Mouse (Mus musculus) T-helper 1 cell (primary cell): Measurements from ENCODE around the gene Ddx60.
"Not testable (repeated sequence)": the region's sequence is repeated elsewhere in the genome, so short reads cannot be mapped to it uniquely, and the experiment has no call there.

Experiments used
- in situ Hi-C: fragments of 300-600 bp; cut with MboI, MseI; formaldehyde crosslinking; loops from one replicate; pipeline ENCODE4 v1.15.1; 2025; ENCODE audit warnings: high pct_unique_total_duplicates

Ddx60 gene

DNA sequence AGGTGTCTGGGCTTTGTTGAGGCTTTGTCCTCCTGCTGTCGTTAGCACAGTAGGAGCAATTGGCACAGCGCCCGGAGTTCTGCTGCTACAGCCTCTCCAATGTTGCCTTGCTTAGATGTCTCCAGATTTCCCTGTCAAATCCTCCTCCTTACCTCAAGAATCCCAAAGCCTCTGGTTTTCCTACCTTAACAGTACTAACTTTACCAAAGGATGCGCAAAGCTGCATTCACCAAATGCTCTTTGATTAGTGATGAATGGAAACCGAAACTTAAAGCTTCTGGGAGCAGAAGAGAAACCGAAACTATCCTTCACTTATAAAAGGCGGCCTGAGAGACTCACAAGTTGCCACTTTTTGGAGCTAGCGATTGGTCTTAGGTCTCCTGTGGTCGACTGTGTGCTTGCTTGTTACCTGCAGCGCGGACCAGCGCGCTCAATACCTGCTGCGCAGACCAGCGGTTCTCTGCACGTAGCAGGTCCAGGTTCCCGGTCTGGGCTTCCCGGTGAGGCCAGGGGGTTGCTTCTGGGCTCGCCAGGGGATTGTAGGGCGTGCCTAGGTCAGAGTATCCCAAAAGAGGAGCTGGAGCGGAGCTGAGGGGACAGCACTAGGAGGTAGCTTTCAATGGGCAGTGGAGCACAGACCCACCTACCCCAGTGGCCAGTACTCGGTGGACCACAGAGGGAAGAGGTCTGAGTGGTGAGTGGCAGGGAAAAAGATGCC lies at the start of gene Ddx60:
TSS of gene Ddx60 (plus strand) at position 311 of the 718 bp plus-strand sequence.
- in situ Hi-C loops: no loop called here

GRCm38 (mm10) chr8:61894062-61894461 lies 33.8 kb upstream of the Ddx60 start:
- in situ Hi-C loops: loop anchor here (10.0 kb wide), 1 partner anchor 151 kb away; no protein-coding TSS in a partner anchor

DNA sequence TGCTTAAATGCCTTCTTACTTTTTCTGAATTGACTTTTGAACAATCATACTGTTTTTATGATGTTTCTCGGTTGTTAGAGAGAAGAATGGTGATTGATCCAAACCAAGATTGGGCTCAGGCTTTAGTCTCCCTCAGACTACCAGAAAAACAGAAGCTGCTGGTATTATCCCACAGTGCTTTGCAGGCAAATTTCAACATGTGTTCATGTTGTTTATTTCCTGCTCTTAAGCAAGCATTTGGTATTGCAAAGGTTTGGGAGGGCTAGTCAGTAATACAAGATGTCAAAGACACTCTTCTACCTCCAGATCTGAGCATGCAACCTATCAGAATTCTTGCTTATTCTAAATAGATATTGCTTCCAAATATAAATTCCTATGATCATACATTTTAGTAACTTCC lies 31.1 kb upstream of the Ddx60 start:
- in situ Hi-C loops: loop anchor here (10.0 kb wide), 1 partner anchor 148 kb away; no protein-coding TSS in a partner anchor

DNA sequence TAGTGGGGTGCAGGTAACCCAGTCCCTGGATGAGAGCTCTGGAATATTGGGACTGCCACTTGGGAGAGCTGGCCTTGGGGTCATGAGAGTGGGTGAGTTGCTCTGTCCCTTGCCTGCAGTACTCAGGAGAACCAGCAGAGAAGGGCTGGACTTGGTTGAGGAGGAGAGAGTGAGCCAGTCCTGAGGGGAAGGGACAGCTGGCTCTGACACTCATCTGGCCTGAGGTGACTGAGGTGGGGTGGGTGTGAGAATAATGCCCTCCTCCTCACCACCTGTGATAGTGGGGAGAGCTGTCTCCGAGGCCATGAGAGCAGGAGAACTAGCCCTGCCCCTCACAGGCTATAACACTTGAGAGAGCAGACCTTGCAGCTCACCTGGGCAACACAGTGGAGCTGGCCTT lies 30.5 kb upstream of the Ddx60 start:
- in situ Hi-C loops: loop anchor here (10.0 kb wide), 1 partner anchor 147 kb away; no protein-coding TSS in a partner anchor

DNA sequence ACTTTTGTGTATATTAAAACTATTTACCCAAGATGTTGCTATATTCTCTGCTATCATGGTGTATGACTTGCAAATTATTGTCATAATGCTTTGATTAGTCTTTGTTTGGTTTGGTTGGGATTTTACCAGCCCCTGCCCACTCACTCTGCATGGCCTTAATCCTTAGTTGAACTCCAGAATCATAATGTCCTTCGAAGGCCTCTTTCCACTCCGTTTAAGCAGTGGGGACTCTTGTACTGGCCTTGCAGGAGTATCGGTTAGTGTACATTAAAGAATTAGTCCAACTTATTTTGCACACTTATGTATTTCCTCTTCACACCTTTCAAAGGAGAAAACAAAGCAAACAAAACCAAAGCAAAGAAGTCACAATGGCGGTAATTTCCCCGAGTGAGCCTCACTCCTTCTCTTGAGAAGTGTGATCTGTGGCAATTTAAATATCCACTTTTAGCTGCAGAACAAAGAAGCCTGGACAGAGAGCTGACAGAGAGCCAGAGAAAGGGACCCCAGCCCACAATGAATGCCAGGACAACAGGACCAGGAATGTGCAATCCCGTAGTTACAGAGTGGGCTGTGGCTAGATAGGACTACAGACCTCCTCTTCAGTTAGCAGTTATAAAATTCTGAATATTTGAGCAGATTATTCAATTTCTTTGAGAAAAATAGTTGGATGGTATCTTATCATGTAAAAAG lies 26.7 kb upstream of the Ddx60 start:
- in situ Hi-C loops: loop anchor here (25.0 kb wide), 1 partner anchor 1961 kb away; no protein-coding TSS in a partner anchor

DNA sequence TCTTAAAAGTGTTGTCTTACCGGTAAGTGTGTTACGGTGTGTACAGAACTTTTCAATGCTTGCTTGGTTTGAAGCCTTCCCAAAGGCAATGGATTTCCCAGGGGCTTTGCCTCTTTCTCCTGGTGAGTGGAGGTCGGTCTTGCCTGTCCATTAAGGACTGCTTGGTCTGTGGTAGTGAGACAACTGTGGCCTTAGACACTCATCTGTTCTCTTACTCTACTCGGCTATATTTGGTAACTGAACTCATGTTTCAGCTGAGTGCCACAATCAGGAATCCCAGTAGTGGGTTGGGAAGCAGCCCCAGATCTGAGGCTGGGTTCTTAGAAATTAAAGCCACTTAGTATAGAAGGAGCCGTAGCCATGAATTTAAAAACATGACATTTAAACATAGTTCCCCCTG lies 25.4 kb upstream of the Ddx60 start, which contains the start of gene Palld:
TSS of gene Palld (minus strand) at position 170 of the 400 bp plus-strand sequence.
- in situ Hi-C loops: loop anchor here (25.0 kb wide), 1 partner anchor 1960 kb away; no protein-coding TSS in a partner anchor

GRCm38 (mm10) chr8:61908303-61909215 lies 19.3 kb upstream of the Ddx60 start:
- in situ Hi-C loops: loop anchor here (25.0 kb wide), 1 partner anchor 1954 kb away; no protein-coding TSS in a partner anchor

DNA sequence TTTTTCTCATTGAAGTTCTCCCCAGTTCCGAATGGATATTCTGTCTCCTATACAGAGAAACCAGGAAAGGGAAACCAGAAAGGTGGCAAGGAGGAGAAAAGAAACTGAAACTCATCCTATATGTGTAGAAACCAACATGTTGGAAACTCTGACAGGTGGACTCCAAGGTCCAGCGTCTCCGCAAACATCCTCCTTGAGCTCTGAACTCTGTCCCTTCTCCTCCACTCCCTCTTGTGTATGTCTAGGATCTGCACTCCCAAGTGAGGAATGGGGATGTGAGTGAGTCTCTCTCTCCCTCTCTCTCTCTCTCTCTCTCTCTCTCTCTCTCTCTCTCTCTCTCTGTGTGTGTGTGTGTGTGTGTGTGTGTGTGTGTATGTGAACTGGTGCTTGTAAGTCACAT lies 18.6 kb upstream of the Ddx60 start:
- in situ Hi-C loops: loop anchor here (25.0 kb wide), 1 partner anchor 1953 kb away; no protein-coding TSS in a partner anchor

DNA sequence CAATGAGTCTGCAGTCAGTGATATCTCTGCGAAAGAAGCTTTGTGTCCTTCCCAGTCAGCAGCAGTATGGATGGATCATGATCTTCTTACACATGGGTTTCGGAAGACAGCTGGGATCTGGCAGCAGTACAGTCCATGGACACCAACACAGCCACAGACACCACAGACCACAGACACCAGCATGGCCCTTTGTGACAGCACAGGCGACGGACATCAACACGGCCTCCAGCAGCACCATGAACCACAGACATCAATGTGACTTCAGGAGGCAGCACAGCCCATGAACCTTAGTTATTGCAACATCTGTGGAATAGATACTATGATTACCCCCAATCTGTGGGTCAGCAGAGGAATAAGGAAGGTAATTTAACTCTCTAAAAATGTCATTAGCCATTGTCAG lies 15.1 kb upstream of the Ddx60 start:
- in situ Hi-C loops: loop anchor here (25.0 kb wide), 1 partner anchor 1949 kb away; no protein-coding TSS in a partner anchor

GRCm38 (mm10) chr8:61913957-61914356 lies 13.9 kb upstream of the Ddx60 start:
- in situ Hi-C loops: loop anchor here (25.0 kb wide), 1 partner anchor 1948 kb away; no protein-coding TSS in a partner anchor

GRCm38 (mm10) chr8:61917287-61917686 lies 10.6 kb upstream of the Ddx60 start:
- in situ Hi-C loops: loop anchor here (25.0 kb wide), 1 partner anchor 1945 kb away; no protein-coding TSS in a partner anchor

DNA sequence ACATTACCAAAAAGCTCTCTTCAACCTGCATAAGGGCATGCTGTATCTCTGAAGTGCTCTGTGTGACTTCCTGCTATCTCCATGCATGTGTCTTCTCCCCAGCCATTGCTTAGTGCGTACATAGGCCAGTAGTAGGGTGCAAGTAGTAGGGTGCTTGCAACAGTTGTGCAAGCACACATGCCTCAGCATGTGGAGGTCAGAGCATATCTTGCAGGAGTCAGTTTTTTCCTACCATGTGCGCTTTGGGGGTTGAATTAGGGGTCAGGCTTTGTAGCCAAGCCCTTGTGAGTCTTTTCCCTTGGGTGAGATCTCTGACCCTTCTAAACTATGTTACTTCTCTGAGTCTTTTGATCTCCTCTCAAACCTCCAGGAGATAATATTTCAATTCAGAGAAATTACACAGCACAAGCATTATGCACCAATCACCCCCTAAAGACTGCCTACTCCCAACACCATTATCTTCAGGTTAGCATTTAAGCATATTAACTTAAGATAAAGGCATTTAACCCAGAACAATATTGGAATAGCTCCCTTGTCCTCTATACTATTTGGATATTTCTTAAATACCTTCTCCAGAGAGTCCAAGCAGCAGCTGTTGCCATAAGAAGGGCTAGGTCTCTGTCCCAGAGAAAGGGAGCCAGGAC lies 8.6 kb upstream of the Ddx60 start:
- in situ Hi-C loops: loop anchor here (25.0 kb wide), 1 partner anchor 1943 kb away; no protein-coding TSS in a partner anchor

- in situ Hi-C loops: loop anchor here (25.0 kb wide), 1 partner anchor 1942 kb away; no protein-coding TSS in a partner anchor
Observed at GRCm38 (mm10) chr8:61920389-61920788, 7.5 kb upstream of the Ddx60 start.

- in situ Hi-C loops: loop anchor here (25.0 kb wide), 1 partner anchor 1941 kb away; no protein-coding TSS in a partner anchor
Observed at GRCm38 (mm10) chr8:61921454-61922054, 6.3 kb upstream of the Ddx60 start.

DNA sequence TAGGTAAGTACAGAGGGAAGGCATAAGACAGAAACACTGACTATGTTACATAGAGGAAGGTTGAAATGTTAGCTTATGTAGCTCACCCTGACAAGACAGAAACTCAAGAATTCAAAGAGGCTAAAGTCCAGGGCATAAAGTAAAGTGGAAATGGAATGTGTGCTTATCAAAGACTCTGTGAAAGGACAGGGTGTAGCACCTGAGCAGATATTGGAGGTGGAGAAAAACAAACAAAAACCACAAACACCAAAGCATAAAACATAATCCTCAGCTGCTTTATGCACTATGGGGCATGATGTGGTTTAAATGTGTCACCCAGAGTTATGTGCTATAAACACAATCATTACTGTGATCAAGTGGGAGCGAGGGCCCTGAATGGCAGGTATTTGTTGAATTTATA lies 3.4 kb upstream of the Ddx60 start:
- in situ Hi-C loops: loop anchor here (25.0 kb wide), 1 partner anchor 1938 kb away; no protein-coding TSS in a partner anchor

DNA sequence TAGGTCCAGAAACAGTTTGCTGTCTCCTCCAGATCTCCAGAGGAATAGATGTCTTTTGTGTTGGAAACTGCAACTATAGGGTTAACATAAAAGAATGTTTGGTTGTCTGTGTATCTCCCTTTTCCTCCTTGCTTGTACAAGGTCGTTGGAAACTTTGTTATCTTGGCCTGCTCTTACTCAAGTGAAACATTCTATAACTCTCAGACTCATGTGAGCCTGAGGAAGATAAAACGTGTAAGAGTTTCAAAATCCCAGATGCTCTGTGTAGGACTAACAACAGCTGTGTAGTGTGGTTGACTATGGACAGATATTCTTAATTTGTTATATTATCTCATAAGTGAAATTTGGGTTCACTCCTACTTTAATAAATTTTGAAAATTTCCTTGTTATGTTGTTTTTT lies 5.4 kb downstream of the Ddx60 start:
- in situ Hi-C loops: no loop called here

DNA sequence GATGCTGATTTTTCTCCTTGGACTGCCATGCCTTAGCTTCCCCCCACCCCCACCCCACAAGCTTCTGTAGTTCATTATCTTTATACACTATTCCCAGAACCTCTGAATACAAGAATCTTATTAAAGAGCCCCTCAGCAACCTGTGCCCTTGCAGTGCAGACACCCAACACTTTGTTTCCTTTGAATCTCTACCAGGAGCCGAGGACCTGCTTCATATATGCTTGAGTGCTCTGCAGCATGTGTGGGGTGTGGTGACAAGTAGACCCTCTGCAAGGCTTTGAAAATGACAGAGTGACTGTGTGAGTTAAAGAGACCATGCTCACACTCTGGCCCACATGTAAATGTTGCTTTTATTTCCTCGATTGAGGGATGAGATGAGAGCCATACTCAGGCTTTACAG lies 9.7 kb downstream of the Ddx60 start:
- in situ Hi-C loops: no loop called here

GRCm38 (mm10) chr8:61964591-61965375 lies 36.9 kb downstream of the Ddx60 start:
- in situ Hi-C loops: not testable (repeated sequence)

DNA sequence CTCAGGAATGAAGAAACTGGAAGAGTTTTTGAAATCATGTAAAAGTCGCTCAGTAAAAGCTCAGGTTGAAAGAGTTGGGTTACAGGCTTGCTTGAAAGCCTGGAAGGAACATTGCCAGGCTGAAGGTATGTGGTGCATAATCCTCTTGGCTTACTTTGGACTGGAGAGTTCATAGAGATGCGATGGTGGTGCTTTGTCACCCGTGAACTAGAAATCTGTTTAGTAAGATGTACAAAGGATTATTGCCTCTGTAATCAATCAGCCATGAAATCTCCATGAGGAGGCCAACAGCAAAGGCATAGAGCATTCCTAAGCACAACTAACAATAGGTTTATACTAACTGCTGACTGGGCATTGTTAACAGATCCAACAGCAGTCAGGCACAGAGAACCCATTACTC lies 41.7 kb downstream of the Ddx60 start:
- in situ Hi-C loops: no loop called here
